Mouse (Mus musculus) layer of hippocampus, adult 9-10 months (tissue): ENCODE measurements around the gene Smap1.

ENCODE experiments used
- DNase-seq: peaks from one replicate; pipeline ENCODE4 v3.0.0; 2022; ENCODE audit warnings: low spot score

Gene Smap1

DNA sequence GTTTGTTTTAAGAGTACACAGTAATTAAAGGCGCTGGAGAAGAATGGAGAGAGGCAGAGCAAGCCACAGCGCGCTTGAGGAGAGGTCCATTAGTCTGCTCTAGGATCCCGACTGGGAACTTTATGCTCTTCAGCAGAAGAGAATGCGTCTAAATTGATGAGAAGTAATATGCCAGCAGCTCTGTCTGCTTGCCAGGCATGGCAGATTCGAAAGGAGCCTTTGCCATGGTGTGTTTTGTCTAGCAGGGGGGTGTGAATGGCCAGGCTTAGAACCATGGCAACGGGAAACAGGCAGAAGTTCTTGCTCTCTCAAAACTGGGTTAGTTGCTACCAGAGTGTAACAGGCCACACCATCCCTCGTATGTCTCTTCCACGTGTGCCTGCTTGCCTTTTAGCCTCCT is 87.3 kb downstream of the Smap1 start:
- DNase-seq: no peak

DNA sequence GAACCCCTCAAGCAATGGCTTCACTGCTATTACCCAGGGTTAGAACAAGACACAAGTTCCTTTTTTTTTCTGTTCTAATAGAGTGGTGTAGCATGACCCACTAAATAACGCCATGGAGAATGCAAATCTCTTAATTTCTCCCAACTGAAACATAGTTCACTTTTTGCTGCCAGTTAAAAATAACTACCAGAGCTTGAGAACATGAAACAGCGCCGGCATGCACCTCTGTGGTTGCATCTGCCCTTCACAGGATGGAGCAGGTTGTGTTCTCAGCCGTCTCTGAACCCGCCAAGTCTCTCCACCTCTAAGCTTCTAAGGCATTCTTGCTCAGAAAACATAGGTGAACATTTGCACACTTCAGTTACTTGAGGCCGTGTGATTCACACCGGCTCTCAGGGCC is 87.9 kb downstream of the Smap1 start:
- DNase-seq: no peak

DNA sequence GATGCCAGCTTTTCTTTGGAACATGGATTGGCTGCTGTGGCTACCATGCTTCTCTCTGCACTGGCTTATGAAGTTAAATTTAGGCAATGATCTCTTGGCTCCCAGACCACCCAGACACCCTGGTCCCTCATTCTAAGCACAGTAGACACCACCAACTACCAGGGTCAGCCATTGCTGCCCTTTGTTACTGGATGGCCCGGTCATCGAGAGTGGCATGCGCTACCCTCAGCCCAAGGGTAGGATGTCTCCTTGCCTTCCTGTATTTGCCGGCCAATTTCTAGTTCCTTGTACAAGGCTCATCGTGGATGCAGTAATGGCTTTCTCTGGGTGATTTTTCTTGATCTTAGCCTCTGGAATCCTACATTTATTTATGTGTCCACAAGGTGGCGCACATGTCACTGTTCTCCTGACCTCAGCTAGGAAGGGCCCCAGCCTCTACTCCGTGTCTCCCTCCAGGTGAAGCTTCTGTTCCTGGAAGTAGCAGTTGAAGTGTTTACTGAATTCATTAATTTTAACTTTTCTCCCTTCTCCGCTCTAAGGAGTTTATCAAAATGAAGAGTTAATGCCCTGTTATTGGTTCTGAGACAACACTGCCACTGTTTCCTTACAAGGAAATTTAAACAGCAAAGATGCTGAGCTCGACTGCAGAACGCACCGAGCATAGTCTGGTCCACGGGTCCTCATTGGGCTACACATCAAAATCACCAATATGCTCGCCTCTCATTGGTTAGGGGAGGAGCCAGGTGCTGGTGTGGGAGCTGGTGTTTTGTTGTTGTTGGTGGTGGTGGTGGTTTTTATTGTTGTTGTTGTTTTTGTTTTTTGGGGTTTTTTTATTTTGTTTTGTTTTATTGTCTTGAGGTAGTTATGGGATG is 95.0 kb downstream of the Smap1 start:
- no peak for DNase-seq

DNA sequence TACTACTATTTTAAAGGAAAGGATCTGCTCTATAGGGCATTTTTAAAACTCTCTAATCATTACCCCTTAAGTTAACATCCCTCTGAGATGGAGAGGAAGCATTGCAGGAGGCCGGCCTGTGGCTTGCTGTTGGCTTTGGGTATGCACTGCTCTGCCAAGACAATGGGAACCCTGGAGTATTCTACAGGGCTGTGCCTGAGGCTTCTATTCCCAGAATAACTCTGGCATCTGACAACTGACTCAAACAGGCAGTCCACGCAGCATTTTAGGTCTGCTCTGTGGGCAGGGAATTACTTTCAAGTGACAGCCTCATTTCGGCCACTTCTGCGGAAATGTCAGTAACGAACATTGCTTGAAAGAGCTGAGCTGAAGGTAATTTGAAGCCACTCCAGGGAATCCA is 100.5 kb downstream of the Smap1 start:
- DNase-seq: no peak

DNA sequence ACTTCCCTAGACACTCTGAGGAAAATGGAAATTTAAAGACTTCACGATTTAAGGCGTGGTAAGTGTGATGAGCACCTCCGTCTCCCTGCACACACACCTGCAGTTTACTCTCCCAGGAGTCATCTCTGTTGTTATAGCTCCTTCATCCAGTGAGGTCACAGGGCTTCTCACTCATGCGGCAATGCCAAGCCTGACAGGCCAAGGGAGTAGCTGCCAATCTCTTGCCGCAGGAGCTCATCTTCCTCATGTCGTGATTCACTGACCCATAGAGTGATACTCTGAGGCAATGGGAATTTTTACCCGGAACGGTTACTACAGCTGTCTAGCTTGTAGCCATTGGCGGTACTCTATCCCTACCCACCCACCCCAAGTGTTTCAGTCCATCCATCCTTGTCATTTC is 123.8 kb downstream of the Smap1 start:
- no peak for DNase-seq
